Mouse (Mus musculus): ENCODE data around the gene Hdac4.

DNA sequence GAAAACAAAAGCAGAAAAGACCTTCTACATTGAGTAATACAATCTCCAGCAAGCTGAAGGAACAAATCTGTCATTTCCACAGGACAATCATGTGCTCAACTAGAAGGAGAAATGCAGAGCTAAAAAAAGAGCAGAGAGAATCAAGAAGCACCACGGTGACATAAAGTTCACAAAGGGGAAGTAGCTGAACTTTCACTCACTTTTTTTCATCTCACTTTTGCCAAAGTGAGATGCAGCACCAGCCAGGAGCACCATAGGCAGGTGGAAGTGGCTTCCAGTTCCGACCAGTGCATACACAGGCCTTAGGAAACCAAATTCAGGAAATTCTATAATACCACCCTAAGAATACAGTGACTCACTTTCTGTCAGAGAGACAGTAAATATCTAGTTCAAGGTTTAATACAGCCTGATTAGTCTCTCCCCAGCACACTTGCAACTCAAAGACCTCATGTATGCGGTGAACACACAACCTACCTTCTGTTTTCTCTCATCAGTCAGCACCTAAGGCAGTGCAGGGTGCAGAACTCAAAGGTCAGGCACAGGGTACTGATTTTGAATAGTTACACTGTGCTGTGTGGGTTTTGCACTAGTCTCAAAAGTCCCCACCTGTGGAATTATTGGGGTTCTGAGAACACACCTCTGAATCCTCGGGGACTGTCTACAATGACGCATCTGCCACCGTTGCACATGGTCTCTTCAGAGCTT, 112.5 kb downstream of the Hdac4 start:
- TF ChIP-seq GATA1 (IDR thresholded peaks at IDR 0.05; ENCODE audit: low read length) (no peak), TAL1 (IDR thresholded peaks at IDR 0.05; ENCODE audit: low read length) (no peak)
